Mouse (Mus musculus) MN1 (cell line): ENCODE data around the gene Tspan31.
A peak's percentile ranks its signal among the peaks of the same experiment; 100 is the strongest.
"Not testable (repeated sequence)": the region's sequence is repeated elsewhere in the genome, so short reads cannot be mapped to it uniquely, and the experiment has no call there.

Source experiments
- DNase-seq: peaks from one replicate; pipeline ENCODE4 v3.0.0-alpha.2; 2016; ENCODE audit warnings: low spot score

The Tspan31 gene

GRCm38 (mm10) chr10:127083915-127084306 lies 13.8 kb upstream of the Tspan31 start:
- peak; percentile 56 for DNase-seq

GRCm38 (mm10) chr10:127083292-127083914 lies 13.3 kb upstream of the Tspan31 start:
- peak; percentile 50 for DNase-seq

DNA sequence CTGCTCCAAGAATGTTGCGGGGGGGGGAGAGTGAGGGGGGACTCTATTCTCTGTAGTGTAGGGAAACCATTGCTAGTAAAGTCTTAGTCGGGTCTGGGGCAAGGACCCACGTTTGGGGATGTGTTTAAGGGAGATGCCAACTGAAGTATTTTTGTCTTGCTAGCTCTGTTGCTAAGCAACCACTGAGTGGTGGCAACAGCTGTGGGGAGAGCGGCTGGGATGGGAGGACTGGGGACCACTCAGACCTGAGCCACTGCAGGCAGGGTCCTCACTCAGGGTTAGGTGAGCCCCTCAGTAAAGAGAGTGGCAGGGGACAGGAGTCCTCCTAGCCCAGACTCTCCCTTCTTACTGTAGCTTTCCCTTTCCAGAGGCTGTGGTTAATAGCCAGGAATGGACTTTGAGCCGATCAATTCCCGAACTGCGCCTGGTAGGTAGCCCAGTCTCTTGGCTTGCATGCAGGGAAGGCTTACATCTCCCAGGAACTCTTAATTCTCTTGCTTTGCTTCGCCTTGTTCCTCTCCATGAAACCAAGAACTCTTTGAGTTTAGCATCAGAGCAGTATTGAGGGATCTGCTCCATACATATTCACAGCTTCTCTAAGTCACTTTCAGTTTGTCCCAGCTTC lies 12.0 kb upstream of the Tspan31 start:
- peak; percentile 78 for DNase-seq

- DNase-seq = peak; percentile 65
Observed at GRCm38 (mm10) chr10:127080901-127081780, 11.1 kb upstream of the Tspan31 start.

- no peak for DNase-seq
Observed at GRCm38 (mm10) chr10:127079665-127080391, 9.8 kb upstream of the Tspan31 start.

DNA sequence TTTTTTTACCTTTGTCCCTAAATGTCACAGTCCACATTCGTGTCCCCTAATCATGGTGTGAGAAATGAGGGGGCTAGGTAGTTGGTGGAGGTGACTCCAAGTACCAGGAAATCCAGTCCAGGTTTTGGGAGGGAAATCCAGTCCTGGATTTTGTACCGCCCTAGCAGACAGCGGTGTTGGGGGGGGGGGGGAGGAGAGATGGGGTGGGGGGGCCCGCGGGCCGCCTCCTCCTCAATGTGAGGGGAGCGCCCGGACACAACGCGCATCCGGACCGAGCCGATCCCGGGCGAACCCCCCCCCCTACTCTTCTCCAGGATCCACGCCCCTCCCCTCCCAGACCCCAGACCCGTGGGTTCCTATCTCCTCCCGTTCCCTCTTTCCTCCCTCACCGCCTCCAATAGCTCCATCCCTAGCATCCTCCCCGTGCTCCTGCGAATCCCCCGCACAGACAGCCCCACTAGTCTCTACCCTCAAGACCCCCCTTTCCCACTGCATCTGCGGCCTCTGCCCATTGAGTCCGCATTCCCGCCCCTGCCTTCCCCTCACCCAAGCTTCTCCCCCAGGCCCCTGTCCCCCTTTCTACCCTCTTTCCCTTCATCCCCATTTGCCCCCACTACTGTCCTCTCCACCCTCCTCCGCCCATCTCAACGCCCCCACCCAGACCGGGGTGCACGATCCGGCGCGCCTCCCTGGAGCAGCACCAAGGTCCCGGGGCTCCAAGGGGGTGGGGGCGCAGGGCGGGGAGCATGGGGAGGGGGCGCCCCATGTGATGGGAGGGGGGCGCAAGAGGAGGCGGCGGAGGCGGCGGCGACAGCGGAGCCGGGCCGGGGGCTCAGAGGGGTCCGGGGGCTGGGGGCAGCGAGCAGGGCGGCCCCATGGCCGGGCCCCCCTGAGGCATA lies 8.9 kb upstream of the Tspan31 start:
- DNase-seq = peak; percentile 70

DNA sequence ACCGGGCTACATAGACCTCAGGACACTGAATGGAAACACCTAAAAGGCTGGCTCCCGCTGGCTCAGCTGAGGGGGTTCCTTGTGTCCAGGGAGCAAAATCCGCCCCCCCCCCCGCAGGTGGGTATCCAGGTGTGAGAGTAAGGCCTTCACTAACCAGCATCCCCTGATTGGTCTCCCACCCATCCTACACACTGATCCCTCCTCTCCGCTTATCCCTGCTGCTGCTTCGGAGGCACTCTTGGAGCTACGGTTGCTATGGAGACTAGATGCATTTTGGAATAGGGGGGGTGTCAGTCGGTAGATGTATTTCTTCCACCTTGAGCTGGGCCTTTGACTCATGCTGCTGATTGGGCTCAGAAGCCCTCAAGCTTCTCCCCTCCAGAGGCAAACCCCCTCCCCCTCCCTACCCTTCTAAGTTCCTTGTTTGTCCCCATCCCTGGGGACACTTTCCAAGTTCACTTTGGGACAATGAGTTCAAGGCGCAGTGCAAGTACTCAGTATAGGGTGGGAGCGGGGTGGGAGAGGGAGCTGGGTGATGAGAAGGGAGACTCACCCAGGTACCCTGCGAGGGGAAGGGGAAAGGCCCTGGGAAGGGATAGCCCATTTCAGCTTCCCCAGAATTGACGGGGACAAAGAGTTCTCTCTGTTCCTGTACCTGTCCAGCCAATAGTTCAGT lies 8.1 kb upstream of the Tspan31 start:
- peak; percentile 74 for DNase-seq

DNA sequence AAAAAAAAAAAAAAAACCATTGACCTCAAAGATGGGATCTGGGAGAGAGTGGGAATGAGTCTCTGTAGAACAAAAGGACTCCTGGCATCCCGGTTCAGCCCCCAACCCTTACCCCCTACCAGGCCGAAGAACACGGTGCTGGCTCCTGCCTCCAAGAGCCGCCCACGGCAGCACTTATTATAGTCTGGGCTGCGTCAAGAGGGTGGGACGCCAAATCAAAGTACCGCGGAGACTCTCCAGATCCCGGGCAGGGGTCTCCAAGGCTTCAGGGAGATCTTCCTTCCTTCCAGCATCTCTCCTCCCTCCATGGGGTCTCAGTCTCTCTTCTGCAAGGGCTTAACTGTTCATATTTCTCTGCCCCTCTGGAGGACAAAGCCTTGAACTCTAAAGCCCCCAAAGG lies 7.5 kb upstream of the Tspan31 start:
- DNase-seq = no peak

GRCm38 (mm10) chr10:127076082-127076481 lies 6.0 kb upstream of the Tspan31 start:
- DNase-seq = no peak

GRCm38 (mm10) chr10:127075651-127076050 lies 5.6 kb upstream of the Tspan31 start:
- DNase-seq = no peak

- DNase-seq = no peak
Observed at GRCm38 (mm10) chr10:127075080-127075479, 5.0 kb upstream of the Tspan31 start, which contains the start of gene Agap2. Gene Agap2, plus strand, starts transcription at chr10:127075284.

GRCm38 (mm10) chr10:127073981-127074380 lies 3.9 kb upstream of the Tspan31 start:
- no peak for DNase-seq

DNA sequence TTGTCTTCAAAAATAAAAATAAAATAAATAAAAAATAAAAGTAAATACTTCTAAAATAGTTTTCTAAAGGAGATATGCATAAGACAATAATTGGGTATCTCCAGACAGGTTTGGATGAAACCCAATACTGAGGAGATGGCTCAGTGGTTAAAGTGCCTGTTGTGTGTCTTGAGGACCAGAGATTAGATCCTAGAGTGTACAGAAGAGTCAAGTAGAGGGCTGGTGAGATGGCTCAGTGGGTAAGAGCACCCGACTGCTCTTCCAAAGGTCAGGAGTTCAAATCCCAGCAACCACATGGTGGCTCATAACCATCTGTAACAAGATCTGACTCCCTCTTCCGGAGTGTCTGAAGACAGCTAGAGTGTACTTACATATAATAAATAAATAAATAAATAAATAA lies 2.9 kb upstream of the Tspan31 start:
- not testable (repeated sequence) for DNase-seq

DNA sequence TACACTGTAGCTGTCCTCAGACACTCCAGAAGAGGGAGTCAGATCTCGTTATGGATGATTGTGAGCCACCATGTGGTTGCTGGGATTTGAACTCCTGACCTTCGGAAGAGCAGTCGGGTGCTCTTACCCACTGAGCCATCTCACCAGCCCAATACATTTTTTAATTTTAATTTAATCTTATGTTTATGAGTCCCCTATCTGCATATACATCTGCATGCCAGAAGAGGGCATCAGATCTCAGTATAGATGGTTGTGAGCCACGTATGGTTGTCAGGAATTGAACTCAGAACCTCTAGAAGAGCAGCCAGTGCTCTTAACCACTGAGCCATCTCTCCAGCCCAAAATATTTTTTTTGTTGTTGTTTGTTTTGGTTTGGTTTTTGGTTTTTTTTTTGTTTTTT lies 2.2 kb upstream of the Tspan31 start:
- not testable (repeated sequence) for DNase-seq

- DNase-seq = peak; percentile 66
Observed at GRCm38 (mm10) chr10:127071203-127071602, 1.1 kb upstream of the Tspan31 start.

DNA sequence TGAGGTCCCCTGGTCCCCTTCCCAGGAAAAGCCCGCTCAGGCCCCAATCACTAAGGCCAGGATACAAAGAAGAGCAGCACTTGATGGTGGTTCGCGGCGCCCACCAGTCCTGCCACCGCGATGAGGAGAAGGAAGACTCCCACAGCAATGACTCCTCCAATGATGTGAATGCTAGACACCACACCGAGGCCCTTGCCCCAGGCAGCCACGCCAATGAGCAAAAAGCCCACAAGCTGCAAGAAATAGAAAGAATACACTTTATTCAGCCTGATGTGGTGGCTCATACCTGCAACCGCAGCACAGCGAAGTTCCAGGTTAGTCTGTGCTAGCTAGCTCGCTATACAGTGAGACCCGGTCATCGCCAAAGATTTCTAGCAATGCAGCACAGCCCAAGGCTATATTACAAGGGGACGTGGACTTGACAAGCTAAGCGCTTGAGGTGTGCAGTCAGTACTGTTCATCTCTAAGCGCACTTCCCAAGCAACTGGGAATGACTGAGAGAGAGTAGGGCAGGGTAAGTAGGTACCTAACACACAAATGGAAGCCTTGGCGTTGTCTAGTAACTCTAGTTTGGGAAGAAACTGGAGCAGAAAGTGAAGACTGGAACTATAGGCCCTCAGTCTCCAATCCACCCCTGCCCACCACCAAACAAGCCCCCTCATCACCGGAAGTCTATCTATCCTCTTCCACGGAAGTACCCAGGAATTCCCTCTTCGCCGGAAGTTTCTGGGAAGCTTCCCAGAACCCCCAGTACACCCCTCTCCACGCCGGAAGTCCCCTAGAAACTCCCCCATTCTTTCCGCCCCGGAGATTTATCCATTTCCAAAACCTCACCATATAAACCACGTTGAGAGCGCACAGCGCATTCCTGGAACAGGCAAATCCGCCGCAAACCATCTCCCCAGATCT lies 529 bp downstream of the Tspan31 start:
- DNase-seq = peak; percentile 72

DNA sequence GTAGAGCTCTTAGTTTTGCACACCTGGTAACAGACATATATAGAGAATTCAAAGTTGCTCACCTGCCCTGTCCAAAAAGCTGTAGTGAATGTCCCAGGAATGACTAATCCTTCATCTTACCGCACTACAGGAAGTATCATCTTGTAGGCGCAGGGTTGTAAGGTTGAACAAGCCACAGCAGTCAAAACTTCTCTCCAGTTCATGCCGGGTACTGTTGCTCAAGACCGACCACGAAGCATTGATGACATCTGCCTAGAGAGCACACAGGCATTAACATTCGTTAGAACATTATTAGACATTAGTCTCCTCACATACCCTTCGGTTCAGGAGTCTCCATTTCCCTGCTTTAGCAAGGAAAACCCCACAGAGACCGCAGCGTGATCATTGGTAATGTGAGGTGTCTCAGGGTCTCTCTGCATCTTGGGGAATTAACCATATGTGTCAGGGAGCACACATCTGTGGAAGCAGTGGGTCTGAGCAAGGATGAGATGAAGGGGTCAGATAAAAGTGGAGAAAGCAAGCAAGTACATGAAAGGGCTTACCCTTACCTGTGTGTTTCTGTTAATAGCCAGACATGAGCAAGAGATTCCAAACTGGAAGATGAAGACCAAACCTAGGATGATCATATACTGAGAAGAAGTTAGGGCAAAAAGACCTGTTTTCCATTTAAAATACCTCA lies 1.6 kb downstream of the Tspan31 start:
- no peak for DNase-seq

GRCm38 (mm10) chr10:127066519-127067018 lies 3.5 kb downstream of the Tspan31 start:
- no peak for DNase-seq

DNA sequence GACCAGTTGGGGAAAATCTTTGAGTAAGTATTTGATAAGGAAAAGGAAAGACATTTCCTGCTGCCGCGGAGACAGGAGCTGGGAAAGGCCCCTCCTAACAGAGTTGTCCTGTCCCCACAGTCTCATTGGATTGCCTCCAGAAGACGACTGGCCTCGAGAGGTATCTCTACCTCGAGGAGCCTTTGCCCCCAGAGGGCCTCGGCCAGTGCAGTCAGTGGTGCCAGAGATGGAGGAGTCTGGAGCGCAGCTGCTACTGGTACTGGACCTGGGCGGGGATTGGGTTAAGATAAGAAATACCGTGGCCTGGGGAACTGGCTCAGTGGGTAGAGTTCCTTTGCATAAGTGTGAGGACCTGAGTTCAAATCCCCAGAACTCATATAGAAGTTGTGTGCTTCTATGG lies 4.1 kb downstream of the Tspan31 start:
- DNase-seq = peak; percentile 45
